Mouse (Mus musculus): ENCODE results near the gene Gm6176.
"Not testable (repeated sequence)": the region's sequence is repeated elsewhere in the genome, so short reads cannot be mapped to it uniquely, and the experiment has no call there.

The Gm6176 gene

DNA sequence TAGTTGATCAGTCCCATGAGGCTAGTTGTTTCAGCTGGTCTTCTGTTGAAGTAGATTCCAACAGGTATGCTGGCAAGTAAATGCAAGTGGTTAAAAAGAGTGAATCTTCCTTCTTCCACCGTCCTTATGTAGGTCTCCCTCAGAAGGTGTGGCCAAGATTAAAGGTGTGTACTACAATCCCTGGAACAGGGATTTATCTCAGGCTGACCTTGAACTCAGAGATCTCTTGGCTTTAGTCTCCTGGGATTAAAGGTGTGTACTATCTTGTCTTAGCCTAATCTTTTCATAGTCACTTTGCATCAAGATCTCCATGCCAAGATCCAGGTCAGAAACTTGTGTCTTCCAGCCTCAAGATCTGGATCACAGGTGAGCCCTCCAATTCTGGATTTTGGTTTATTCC, at the start of gene Gm6176:
Gene Gm6176, minus strand, starts transcription at position 101 of the 400 bp plus-strand sequence.
- not testable (repeated sequence) for DNase-seq (ENCODE audit: low spot score)

DNA sequence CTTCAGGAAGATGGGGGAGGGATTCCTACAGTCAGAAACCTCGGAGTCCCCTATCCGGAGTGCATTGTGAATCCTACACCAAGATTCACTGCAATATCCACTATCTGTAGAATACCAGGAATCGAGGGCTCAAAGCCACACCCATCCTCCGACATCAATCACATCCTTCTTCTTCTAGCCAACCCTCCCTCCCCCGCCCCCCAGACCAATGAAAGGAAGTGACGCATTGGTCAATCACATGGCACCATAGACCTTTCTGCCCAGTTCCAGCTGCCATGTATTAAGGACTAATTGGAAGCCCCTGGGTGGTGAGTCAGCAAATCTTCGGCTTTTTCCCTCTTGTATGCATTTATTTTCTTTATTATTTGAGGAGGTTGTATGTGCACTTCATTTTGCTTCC, 12.7 kb upstream of the Gm6176 start, which contains the start of gene Vmn1r139:
Gene Vmn1r139, plus strand, starts transcription at position 301 of the 400 bp plus-strand sequence.
- not testable (repeated sequence) for DNase-seq (ENCODE audit: low spot score)

DNA sequence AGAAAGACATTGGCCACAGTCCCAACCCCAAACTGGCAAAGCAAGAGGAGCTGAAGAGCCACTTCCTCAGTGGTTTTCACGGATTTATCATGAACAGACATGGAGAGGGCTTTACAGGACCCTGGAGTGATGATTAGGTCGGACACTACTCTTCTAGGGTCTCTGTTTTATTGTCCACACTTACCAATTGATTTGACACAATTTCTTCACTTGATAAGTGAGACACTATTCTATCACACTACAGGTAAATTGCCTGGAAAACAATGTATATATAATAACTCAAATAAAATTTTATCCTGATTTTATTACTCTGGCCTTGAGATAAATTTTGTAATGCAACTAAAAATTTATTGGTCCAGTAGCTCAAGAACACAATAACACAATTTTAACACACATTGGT, 27.3 kb downstream of the Gm6176 start, which contains the start of gene Vmn1r138:
Gene Vmn1r138, minus strand, starts transcription at position 101 of the 400 bp plus-strand sequence.
- DNase-seq (ENCODE audit: low spot score) = not testable (repeated sequence)

Data from ovary, postnatal 14 days (tissue).